Mouse (Mus musculus) kidney, adult 2 months (tissue): ENCODE measurements around the gene Rpl26.

ENCODE experiments used
- CTCF ChIP-seq: fragments of 200-500 bp; conservative IDR thresholded peaks from 2 replicates; pipeline ENCODE4 v1.5.1; 2011; ENCODE audit warnings: low read depth, mild to moderate bottlenecking, control low read depth, low read length, moderate library complexity, mixed read lengths; ENCODE audit not compliant: insufficient read depth, insufficient read length
- POLR2A ChIP-seq: fragments of 200-500 bp; IDR thresholded peaks from one replicate; pipeline ENCODE4 v1.6.1; 2011; ENCODE audit warnings: low read depth, low read length, control low read depth

DNA sequence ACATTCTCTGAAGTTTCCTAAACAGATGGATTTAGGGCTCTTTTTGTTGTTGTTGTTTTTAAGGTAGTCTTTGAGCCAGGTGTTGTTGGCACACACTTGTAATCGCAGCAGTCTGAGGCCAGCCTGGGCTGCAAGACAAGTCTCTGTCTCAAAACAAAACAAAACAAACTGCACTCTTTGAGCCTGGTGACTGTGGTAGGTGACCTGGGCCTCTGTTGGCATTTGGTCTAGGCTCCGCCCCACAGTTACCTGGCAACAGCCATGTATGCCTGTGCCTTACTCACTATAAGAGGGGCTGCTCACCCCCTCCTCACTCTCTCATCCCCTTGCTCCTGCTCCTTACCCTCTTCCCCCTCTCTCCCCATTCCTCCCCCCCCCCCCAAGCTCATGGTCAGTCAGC lies 39.1 kb upstream of the Rpl26 start:
- TF ChIP-seq CTCF (no peak), POLR2A (no peak)
